Mouse (Mus musculus) heart, embryonic 14.5 days (tissue): ENCODE results near the gene Cdh1. TPM values are rescaled to one million over a fixed set of nuclear protein-coding genes. Genes with fewer than 3 reads are reported as not detected.
"Not testable (repeated sequence)": the region's sequence is repeated elsewhere in the genome, so short reads cannot be mapped to it uniquely, and the experiment has no call there.

Source experiments
- ATAC-seq: fragments of 200-750 bp; cut with Nextera tagmentation; 2 replicates; pipeline ENCODE4 v1.8.0; 2017; ENCODE audit warnings: low read depth, moderate TSS enrichment; ENCODE audit not compliant: insufficient number of reproducible peaks, insufficient read depth, low FRiP score
- H3K27ac ChIP-seq, 2 experiments: fragments of 200-500 bp in 1 of 2; fragments of 300-500 bp in 1 of 2; sonication (generic) in 1 of 2; replicated peaks in 1 of 2; 2 replicates each; pipeline ENCODE4 v1.5.1; 2012 to 2014; ENCODE audit warnings: low read depth in 2 of 2, low read length in 2 of 2, control low read depth in 1 of 2, mild to moderate bottlenecking in 1 of 2, mixed read lengths in 1 of 2; ENCODE audit not compliant: control insufficient read depth in 1 of 2, insufficient read depth in 1 of 2
- H3K27me3 ChIP-seq: fragments of 300-500 bp; sonication (generic); 2 replicates; pipeline ENCODE4 v1.6.1; 2014; ENCODE audit warnings: mild to moderate bottlenecking, low read length, control low read depth; ENCODE audit not compliant: control insufficient read depth, insufficient read depth
- H3K36me3 ChIP-seq: fragments of 300-500 bp; sonication (generic); 2 replicates; pipeline ENCODE4 v1.6.1; 2014; ENCODE audit warnings: mild to moderate bottlenecking, control low read depth, low read length, mixed read lengths; ENCODE audit not compliant: control insufficient read depth, insufficient read depth
- H3K4me1 ChIP-seq, 2 experiments: fragments of 200-500 bp in 1 of 2; fragments of 300-500 bp in 1 of 2; sonication (generic) in 1 of 2; 2 replicates each; pipeline ENCODE4 v1.6.1; 2012 to 2014; ENCODE audit warnings: low read length in 2 of 2, control low read depth in 1 of 2, mixed read lengths in 1 of 2; ENCODE audit not compliant: control insufficient read depth in 2 of 2, insufficient read depth in 2 of 2
- H3K4me2 ChIP-seq: fragments of 300-500 bp; sonication (generic); 2 replicates; pipeline ENCODE4 v1.6.1; 2014; ENCODE audit warnings: mild to moderate bottlenecking, low read length
- H3K4me3 ChIP-seq, 2 experiments: fragments of 200-500 bp in 1 of 2; fragments of 300-500 bp in 1 of 2; sonication (generic) in 1 of 2; 2 replicates each; pipeline ENCODE4 v1.5.1; 2012 to 2014; ENCODE audit warnings: low read length in 2 of 2, mild to moderate bottlenecking in 2 of 2, control low read depth in 1 of 2, low read depth in 1 of 2, moderate library complexity in 1 of 2; ENCODE audit not compliant: control insufficient read depth in 1 of 2, insufficient read depth in 1 of 2
- H3K9ac ChIP-seq: fragments of 300-500 bp; sonication (generic); 2 replicates; pipeline ENCODE4 v1.6.1; 2014; ENCODE audit warnings: mild to moderate bottlenecking, low read length
- H3K9me3 ChIP-seq: fragments of 300-500 bp; sonication (generic); 2 replicates; pipeline ENCODE4 v1.6.1; 2016; ENCODE audit warnings: low read length, control low read depth; ENCODE audit not compliant: control insufficient read depth
- WGBS: fragments of 180-500 bp; shearing (Covaris S2); extraction: QIAGEN DNeasy Blood & Tissue Kit; methylation state at CpG from one replicate; pipeline ENCODE4 v1.1.7; 2014; 5-methylcytosine and 5-hydroxymethylcytosine counted together
- polyA plus RNA-seq: library from polyadenylated mRNA; unstranded; fragments of >200 nt; fragmentation: Nextera tagmentation; extraction: Ambion mirVana; gene quantifications from 2 replicates; pipeline ENCODE4 v1.2.1, GENCODE M21; 2014

The Cdh1 gene
- polyA plus RNA-seq, 1 experiment from 2014 or later: 0.82 TPM

- no peaks in the 10 kb centered on the region for H3K9me3 ChIP-seq
- H3K4me1 ChIP-seq: peaks cover 5 to 10% of the 10 kb centered on the region in 2 experiments
- no peaks in the 10 kb centered on the region for H3K36me3 ChIP-seq
- no peak overlapping the region for H3K4me2 ChIP-seq
- H3K4me3 ChIP-seq: no peak overlapping the region
- no peaks in the 10 kb centered on the region for H3K27me3 ChIP-seq
- no peak overlapping the region for H3K9ac ChIP-seq
- 59% methylated on average over 6 of the region's 6 CpGs for WGBS
- no peak for ATAC-seq
- H3K27ac ChIP-seq: no peak overlapping the region
Observed at GRCm38 (mm10) chr8:106581344-106582088, 21.6 kb upstream of the Cdh1 start.

GRCm38 (mm10) chr8:106584942-106585670 lies 18.0 kb upstream of the Cdh1 start:
- H3K9me3 ChIP-seq: no peaks in the 10 kb centered on the region
- H3K27me3 ChIP-seq: no peaks in the 10 kb centered on the region
- WGBS: 64% methylated on average over 11 of the region's 11 CpGs
- no peaks in the 10 kb centered on the region for H3K4me1 ChIP-seq
- H3K4me3 ChIP-seq: no peak overlapping the region
- no peaks in the 10 kb centered on the region for H3K36me3 ChIP-seq
- no peak overlapping the region for H3K9ac ChIP-seq
- ATAC-seq: no peak
- no peak overlapping the region for H3K27ac ChIP-seq
- H3K4me2 ChIP-seq: no peak overlapping the region

DNA sequence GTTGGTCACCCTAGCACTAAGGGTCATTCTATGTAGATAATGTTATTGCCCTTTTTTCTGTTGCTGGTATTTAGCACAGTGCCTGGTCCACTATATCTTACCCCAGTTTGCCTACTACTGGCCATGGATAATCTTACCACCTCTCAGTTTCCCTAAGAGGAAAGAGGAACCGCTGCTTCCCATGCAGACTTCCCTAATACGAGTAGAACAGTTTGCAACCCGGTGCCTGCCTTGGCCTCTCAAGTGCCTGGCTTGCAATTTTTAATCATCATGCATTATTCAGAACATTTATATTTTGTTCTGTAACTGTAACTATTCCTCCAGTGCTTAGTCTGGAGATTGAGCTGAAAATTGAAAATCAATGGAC lies 17.5 kb upstream of the Cdh1 start:
- H3K36me3 ChIP-seq: no peaks in the 10 kb centered on the region
- no peak overlapping the region for H3K27ac ChIP-seq
- no peak overlapping the region for H3K4me2 ChIP-seq
- no peak for ATAC-seq
- H3K9me3 ChIP-seq: no peaks in the 10 kb centered on the region
- 86% methylated on average over 3 of the region's 3 CpGs for WGBS
- H3K9ac ChIP-seq: no peak overlapping the region
- H3K4me1 ChIP-seq: no peaks in the 10 kb centered on the region
- no peaks in the 10 kb centered on the region for H3K27me3 ChIP-seq
- no peak overlapping the region for H3K4me3 ChIP-seq

GRCm38 (mm10) chr8:106586896-106587295 lies 16.3 kb upstream of the Cdh1 start:
- Histone ChIP-seq H3K36me3 (no peaks in the 10 kb centered on the region), H3K9me3 (no peaks in the 10 kb centered on the region), H3K4me3 (no peak overlapping the region), H3K9ac (no peak overlapping the region), H3K4me2 (no peak overlapping the region), H3K27ac (no peak overlapping the region), H3K27me3 (no peaks in the 10 kb centered on the region), H3K4me1 (no peaks in the 10 kb centered on the region)
- no peak for ATAC-seq
- WGBS: 66% methylated on average over 8 of the region's 8 CpGs

DNA sequence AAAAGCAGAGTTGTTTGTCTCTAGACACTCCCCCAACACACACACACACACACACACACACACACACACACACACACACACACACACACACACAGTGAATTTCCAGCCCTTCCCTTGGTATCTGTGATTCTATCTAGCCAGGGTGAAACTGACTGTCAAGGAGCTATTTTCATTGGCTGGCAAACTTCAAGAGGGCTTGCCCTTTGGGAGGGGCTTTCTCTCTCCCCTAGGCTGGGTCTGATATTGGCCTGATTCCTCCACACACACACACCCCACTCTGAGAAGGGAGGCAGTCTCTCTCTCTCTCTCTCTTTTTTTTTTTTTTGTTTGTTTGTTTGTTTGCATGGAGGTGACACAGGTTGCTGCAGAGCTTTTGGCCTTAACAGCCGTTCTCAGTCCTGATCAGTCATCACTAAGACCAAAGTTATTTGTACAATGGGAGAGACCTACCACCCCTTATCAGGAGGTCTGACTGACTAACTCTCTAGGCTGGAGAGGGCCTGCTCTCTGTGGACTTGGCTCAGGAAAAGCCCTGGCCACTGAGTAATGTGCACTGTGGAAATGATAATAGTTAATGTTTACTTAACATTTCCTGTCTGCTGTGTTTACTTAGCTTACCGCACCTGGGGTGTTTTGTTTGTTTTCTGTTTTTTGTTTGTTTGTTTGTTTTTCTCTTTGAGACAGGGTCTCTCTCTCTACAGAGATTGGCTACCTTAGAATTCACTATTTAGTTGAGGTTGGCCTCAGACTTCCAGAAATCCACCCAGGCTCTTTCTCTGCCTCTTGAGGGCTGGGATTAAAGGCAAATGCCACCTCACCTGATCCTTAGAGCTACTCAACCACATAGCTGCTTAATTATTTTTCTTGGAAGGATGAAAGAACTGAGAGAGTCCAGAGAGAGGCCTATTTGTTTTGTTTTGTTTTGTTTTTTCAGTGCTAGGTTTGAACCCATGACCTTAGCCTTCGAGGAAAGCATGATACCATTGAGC lies 14.4 kb upstream of the Cdh1 start:
- Histone ChIP-seq H3K4me1 (no peaks in the 10 kb centered on the region), H3K4me3 (no peak overlapping the region), H3K27me3 (no peaks in the 10 kb centered on the region), H3K4me2 (no peak overlapping the region), H3K36me3 (no peaks in the 10 kb centered on the region), H3K9ac (no peak overlapping the region), H3K27ac (no peak overlapping the region), H3K9me3 (no peaks in the 10 kb centered on the region)
- ATAC-seq: no peak
- WGBS: 21% methylated on average over 3 of the region's 3 CpGs

GRCm38 (mm10) chr8:106592458-106592857 lies 10.7 kb upstream of the Cdh1 start:
- Histone ChIP-seq H3K9me3 (no peaks in the 10 kb centered on the region), H3K9ac (no peak overlapping the region), H3K27me3 (no peaks in the 10 kb centered on the region), H3K4me3 (no peak overlapping the region), H3K27ac (no peak overlapping the region), H3K4me2 (no peak overlapping the region), H3K36me3 (no peaks in the 10 kb centered on the region), H3K4me1 (no peaks in the 10 kb centered on the region)
- no peak for ATAC-seq
- WGBS: 81% methylated on average over 1 of the region's 3 CpGs

DNA sequence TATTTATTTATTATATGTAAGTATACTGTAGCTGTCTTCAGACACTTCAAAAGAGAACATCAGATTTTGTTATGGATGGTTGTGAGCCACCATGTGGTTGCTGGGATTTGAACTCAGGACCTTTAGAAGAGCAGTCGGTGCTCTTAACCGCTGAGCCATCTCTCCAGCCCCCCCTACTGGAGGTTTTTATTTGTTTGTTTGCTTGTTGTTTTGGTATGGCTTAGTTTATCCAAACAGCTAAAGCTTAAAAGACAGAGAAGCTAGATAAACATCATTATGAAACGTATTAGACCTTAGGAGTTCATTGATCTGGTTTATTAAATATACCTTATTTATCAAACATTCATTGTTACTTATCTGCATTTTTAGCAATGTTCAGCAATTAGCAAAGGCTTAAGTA lies 7.5 kb upstream of the Cdh1 start:
- not testable (repeated sequence) for H3K9ac ChIP-seq, H3K36me3 ChIP-seq, ATAC-seq, H3K9me3 ChIP-seq, H3K4me1 ChIP-seq, H3K27ac ChIP-seq, H3K27me3 ChIP-seq, H3K4me3 ChIP-seq, H3K4me2 ChIP-seq
- 91% methylated on average over 3 of the region's 3 CpGs for WGBS
